Mouse (Mus musculus): Measurements from ENCODE around the gene Pgk1. TPM values are rescaled to one million over a fixed set of nuclear protein-coding genes. Genes with fewer than 3 reads are reported as not detected.
"Not testable (repeated sequence)": the region's sequence is repeated elsewhere in the genome, so short reads cannot be mapped to it uniquely, and the experiment has no call there.

Pgk1 gene
- total RNA-seq (2021), result 1,000 to 10,000 TPM; 1,326 to 1,532 TPM
- long read RNA-seq, experiment 1, transcript Pgk1-201 (11 exons, 1,825 nt), result major isoform, 857 of 1,108 reads
- long read RNA-seq, experiment 1, partial matches to known transcripts, result 229 of 1,108 reads
- long read RNA-seq, experiment 1, other reads (novel, unspliced or antisense), result 22 of 1,108 reads
- long read RNA-seq, experiment 2, transcript Pgk1-201 (11 exons, 1,825 nt), result major isoform, 534 of 628 reads
- long read RNA-seq, experiment 2, partial matches to known transcripts, result 66 of 628 reads
- long read RNA-seq, experiment 2, other reads (novel, unspliced or antisense), result 28 of 628 reads

GRCm38 (mm10) chrX:106186713-106187649 lies at the start of gene Pgk1:
TSS of gene Pgk1 (plus strand) at chrX:106187100.
- peak; percentile 90 for DNase-seq
- intact Hi-C loops (cut with DNase I; ENCODE audit: low total_unique reads), result no loop called here

GRCm38 (mm10) chrX:106139309-106140070 lies 47.4 kb upstream of the Pgk1 start:
- intact Hi-C loops (cut with DNase I; ENCODE audit: low total_unique reads), result no loop called here
- DNase-seq, result no peak

- intact Hi-C loops (cut with DNase I; ENCODE audit: low total_unique reads), result no loop called here
Measured at GRCm38 (mm10) chrX:106142936-106143335, 44.0 kb upstream of the Pgk1 start, which contains the start of gene Tlr13. TSS of gene Tlr13 (plus strand) at chrX:106143204.

GRCm38 (mm10) chrX:106148185-106148584 lies 38.7 kb upstream of the Pgk1 start:
- no peak for DNase-seq
- intact Hi-C loops (cut with DNase I; ENCODE audit: low total_unique reads), result no loop called here

More at GRCm38 (mm10) chrX:106142936-106143335, 44.0 kb upstream of the Pgk1 start, which contains the start of gene Tlr13:
- DNase-seq, result no peak

GRCm38 (mm10) chrX:106149460-106149859 lies 37.4 kb upstream of the Pgk1 start:
- DNase-seq, result no peak
- intact Hi-C loops (cut with DNase I; ENCODE audit: low total_unique reads), result no loop called here

GRCm38 (mm10) chrX:106154180-106154586 lies 32.7 kb upstream of the Pgk1 start:
- DNase-seq, result no peak
- intact Hi-C loops (cut with DNase I; ENCODE audit: low total_unique reads), result no loop called here

GRCm38 (mm10) chrX:106155892-106156291 lies 31.0 kb upstream of the Pgk1 start:
- no peak for DNase-seq
- intact Hi-C loops (cut with DNase I; ENCODE audit: low total_unique reads), result no loop called here

GRCm38 (mm10) chrX:106163995-106164394 lies 22.9 kb upstream of the Pgk1 start:
- DNase-seq, result no peak
- intact Hi-C loops (cut with DNase I; ENCODE audit: low total_unique reads), result no loop called here

- DNase-seq, result no peak
- intact Hi-C loops (cut with DNase I; ENCODE audit: low total_unique reads), result no loop called here
Measured at GRCm38 (mm10) chrX:106164555-106164954, 22.3 kb upstream of the Pgk1 start.

GRCm38 (mm10) chrX:106165089-106165488 lies 21.8 kb upstream of the Pgk1 start:
- DNase-seq, result no peak
- intact Hi-C loops (cut with DNase I; ENCODE audit: low total_unique reads), result no loop called here

GRCm38 (mm10) chrX:106171106-106171852 lies 15.6 kb upstream of the Pgk1 start:
- intact Hi-C loops (cut with DNase I; ENCODE audit: low total_unique reads), result no loop called here
- peak; percentile 58 for DNase-seq

- no peak for DNase-seq
- intact Hi-C loops (cut with DNase I; ENCODE audit: low total_unique reads), result no loop called here
Measured at GRCm38 (mm10) chrX:106171853-106172154, 15.1 kb upstream of the Pgk1 start.

- intact Hi-C loops (cut with DNase I; ENCODE audit: low total_unique reads), result no loop called here
- DNase-seq, result no peak
Measured at GRCm38 (mm10) chrX:106176331-106176730, 10.6 kb upstream of the Pgk1 start.

- intact Hi-C loops (cut with DNase I; ENCODE audit: low total_unique reads), result no loop called here
- no peak for DNase-seq
Measured at GRCm38 (mm10) chrX:106184279-106184678, 2.6 kb upstream of the Pgk1 start.

- intact Hi-C loops (cut with DNase I; ENCODE audit: low total_unique reads), result no loop called here
- no peak for DNase-seq
Measured at GRCm38 (mm10) chrX:106185706-106186105, 1.2 kb upstream of the Pgk1 start.

- peak; percentile 39 for DNase-seq
- intact Hi-C loops (cut with DNase I; ENCODE audit: low total_unique reads), result no loop called here
Measured at GRCm38 (mm10) chrX:106187737-106188136, 837 bp downstream of the Pgk1 start.

GRCm38 (mm10) chrX:106189356-106189755 lies 2.5 kb downstream of the Pgk1 start:
- DNase-seq, result no peak
- intact Hi-C loops (cut with DNase I; ENCODE audit: low total_unique reads), result no loop called here

- DNase-seq, result no peak
- intact Hi-C loops (cut with DNase I; ENCODE audit: low total_unique reads), result no loop called here
Measured at GRCm38 (mm10) chrX:106190091-106190490, 3.2 kb downstream of the Pgk1 start.

- intact Hi-C loops (cut with DNase I; ENCODE audit: low total_unique reads), result not testable (repeated sequence)
- DNase-seq, result peak; percentile 28
Measured at GRCm38 (mm10) chrX:106194361-106194760, 7.5 kb downstream of the Pgk1 start.

Data from gastrocnemius, postnatal 14 days (tissue).